Mouse (Mus musculus): ENCODE measurements around the gene Ceacam16. TPM values are rescaled to one million over a fixed set of nuclear protein-coding genes. Genes with fewer than 3 reads are reported as not detected.

Ceacam16 gene
- total RNA-seq, 1 experiment: 0.71 TPM

- no peak for TF ChIP-seq ZNF384 (IDR thresholded peaks at IDR 0.05; ENCODE audit: low read depth, low read length)
- TF ChIP-seq ZC3H11A (IDR thresholded peaks at IDR 0.05; ENCODE audit: borderline replicate concordance, low read depth, low read length): no peak
- TF ChIP-seq CHD2 (IDR thresholded peaks at IDR 0.05; ENCODE audit: low read depth, low read length): no peak
- no peak for TF ChIP-seq HCFC1 (IDR thresholded peaks at IDR 0.05; ENCODE audit: borderline replicate concordance, insufficient read depth, low read length)
- TF ChIP-seq MAFK (IDR thresholded peaks at IDR 0.05; ENCODE audit: insufficient read depth, low read depth, low read length): no peak
- Histone ChIP-seq H3K4me1 (ENCODE audit: control insufficient read depth in 2 of 2, insufficient read depth in 2 of 2, low read length in 2 of 2, poor library complexity in 1 of 2) (peaks cover 9 to 30% of the 10 kb centered on the region in 2 experiments; a peak in 3 of 4 replicates), H3K9me3 (ENCODE audit: control insufficient read depth, insufficient read depth, low read depth, low read length) (no peaks in the 10 kb centered on the region), H3K9ac (ENCODE audit: insufficient read depth, low read depth, low read length, poor library complexity, severe bottlenecking) (no peak overlapping the region), H3K4me3 (ENCODE audit: insufficient read depth in 1 of 2, low read depth in 1 of 2, low read length in 2 of 2, poor library complexity in 1 of 2, severe bottlenecking in 1 of 2) (no peak overlapping the region), H3K36me3 (ENCODE audit: control insufficient read depth, insufficient read depth, low read length, poor library complexity, severe bottlenecking) (peaks cover 9% of the 10 kb centered on the region; the same call in 1 of the 2 replicates), H3K27ac (ENCODE audit: insufficient read depth, low read depth, low read length, poor library complexity, severe bottlenecking) (peak overlapping the region; percentile 94; the same call in 1 of the 2 replicates)
- in situ Hi-C loops (cut with MboI; ENCODE audit: low sequenced_read_pairs in 2 of 2, unreplicated experiment in 2 of 2): loop anchor here in 1 of 2 experiments (10.0 kb wide), 1 partner anchor 64 kb away; the partner anchor contains the start of gene Nectin2
- DNase-seq (ENCODE audit: low read depth, low spot score): no peak
These were observed 42.7 kb downstream of the Ceacam16 start for GRCm38 (mm10) chr7:19818440-19818839.

- Histone ChIP-seq H3K9ac (ENCODE audit: insufficient read depth, low read depth, low read length, poor library complexity, severe bottlenecking) (peak overlapping the region; percentile 81), H3K4me1 (ENCODE audit: control insufficient read depth in 2 of 2, insufficient read depth in 2 of 2, low read length in 2 of 2, poor library complexity in 1 of 2) (peaks cover 9 to 31% of the 10 kb centered on the region in 2 experiments; a peak in 3 of 4 replicates), H3K4me3 (ENCODE audit: insufficient read depth in 1 of 2, low read depth in 1 of 2, low read length in 2 of 2, poor library complexity in 1 of 2, severe bottlenecking in 1 of 2) (peak overlapping the region; percentile 69 to 77), H3K36me3 (ENCODE audit: control insufficient read depth, insufficient read depth, low read length, poor library complexity, severe bottlenecking) (peaks cover 9% of the 10 kb centered on the region; the same call in 1 of the 2 replicates), H3K9me3 (ENCODE audit: control insufficient read depth, insufficient read depth, low read depth, low read length) (no peaks in the 10 kb centered on the region), H3K27ac (ENCODE audit: insufficient read depth, low read depth, low read length, poor library complexity, severe bottlenecking) (peak overlapping the region; percentile 94)
- peak; percentile 68 for DNase-seq (ENCODE audit: low read depth, low spot score)
- in situ Hi-C loops (cut with MboI; ENCODE audit: low sequenced_read_pairs in 2 of 2, unreplicated experiment in 2 of 2): loop anchor here in 1 of 2 experiments (10.0 kb wide), 1 partner anchor 63 kb away; the partner anchor contains the start of gene Nectin2
- no peak for TF ChIP-seq HCFC1 (IDR thresholded peaks at IDR 0.05; ENCODE audit: borderline replicate concordance, insufficient read depth, low read length)
- TF ChIP-seq MAFK (IDR thresholded peaks at IDR 0.05; ENCODE audit: insufficient read depth, low read depth, low read length): no peak
- no peak for TF ChIP-seq CHD2 (IDR thresholded peaks at IDR 0.05; ENCODE audit: low read depth, low read length)
- no peak for TF ChIP-seq ZC3H11A (IDR thresholded peaks at IDR 0.05; ENCODE audit: borderline replicate concordance, low read depth, low read length)
- no peak for TF ChIP-seq ZNF384 (IDR thresholded peaks at IDR 0.05; ENCODE audit: low read depth, low read length)
These were observed 43.6 kb downstream of the Ceacam16 start for GRCm38 (mm10) chr7:19817382-19818105.

GRCm38 (mm10) chr7:19816224-19816771, 44.8 kb downstream of the Ceacam16 start:
- Histone ChIP-seq H3K27ac (ENCODE audit: insufficient read depth, low read depth, low read length, poor library complexity, severe bottlenecking) (peak overlapping the region; percentile 99), H3K4me1 (ENCODE audit: control insufficient read depth in 2 of 2, insufficient read depth in 2 of 2, low read length in 2 of 2, poor library complexity in 1 of 2) (peaks cover 8 to 26% of the 10 kb centered on the region in 2 experiments; a peak in 3 of 4 replicates), H3K9ac (ENCODE audit: insufficient read depth, low read depth, low read length, poor library complexity, severe bottlenecking) (peak overlapping the region; percentile 81), H3K36me3 (ENCODE audit: control insufficient read depth, insufficient read depth, low read length, poor library complexity, severe bottlenecking) (peaks cover 11% of the 10 kb centered on the region; the same call in 1 of the 2 replicates), H3K9me3 (ENCODE audit: control insufficient read depth, insufficient read depth, low read depth, low read length) (no peaks in the 10 kb centered on the region), H3K4me3 (ENCODE audit: insufficient read depth in 1 of 2, low read depth in 1 of 2, low read length in 2 of 2, poor library complexity in 1 of 2, severe bottlenecking in 1 of 2) (peak overlapping the region; percentile 69 to 77)
- DNase-seq (ENCODE audit: low read depth, low spot score): peak; percentile 96
- in situ Hi-C loops (cut with MboI; ENCODE audit: low sequenced_read_pairs in 2 of 2, unreplicated experiment in 2 of 2): loop anchor here in 1 of 2 experiments (10.0 kb wide), 1 partner anchor 61 kb away; the partner anchor contains the start of gene Nectin2
- TF ChIP-seq CHD2 (IDR thresholded peaks at IDR 0.05; ENCODE audit: low read depth, low read length): no peak
- TF ChIP-seq ZC3H11A (IDR thresholded peaks at IDR 0.05; ENCODE audit: borderline replicate concordance, low read depth, low read length): no peak
- no peak for TF ChIP-seq ZNF384 (IDR thresholded peaks at IDR 0.05; ENCODE audit: low read depth, low read length)
- TF ChIP-seq HCFC1 (IDR thresholded peaks at IDR 0.05; ENCODE audit: borderline replicate concordance, insufficient read depth, low read length): no peak
- TF ChIP-seq MAFK (IDR thresholded peaks at IDR 0.05; ENCODE audit: insufficient read depth, low read depth, low read length): no peak

DNA sequence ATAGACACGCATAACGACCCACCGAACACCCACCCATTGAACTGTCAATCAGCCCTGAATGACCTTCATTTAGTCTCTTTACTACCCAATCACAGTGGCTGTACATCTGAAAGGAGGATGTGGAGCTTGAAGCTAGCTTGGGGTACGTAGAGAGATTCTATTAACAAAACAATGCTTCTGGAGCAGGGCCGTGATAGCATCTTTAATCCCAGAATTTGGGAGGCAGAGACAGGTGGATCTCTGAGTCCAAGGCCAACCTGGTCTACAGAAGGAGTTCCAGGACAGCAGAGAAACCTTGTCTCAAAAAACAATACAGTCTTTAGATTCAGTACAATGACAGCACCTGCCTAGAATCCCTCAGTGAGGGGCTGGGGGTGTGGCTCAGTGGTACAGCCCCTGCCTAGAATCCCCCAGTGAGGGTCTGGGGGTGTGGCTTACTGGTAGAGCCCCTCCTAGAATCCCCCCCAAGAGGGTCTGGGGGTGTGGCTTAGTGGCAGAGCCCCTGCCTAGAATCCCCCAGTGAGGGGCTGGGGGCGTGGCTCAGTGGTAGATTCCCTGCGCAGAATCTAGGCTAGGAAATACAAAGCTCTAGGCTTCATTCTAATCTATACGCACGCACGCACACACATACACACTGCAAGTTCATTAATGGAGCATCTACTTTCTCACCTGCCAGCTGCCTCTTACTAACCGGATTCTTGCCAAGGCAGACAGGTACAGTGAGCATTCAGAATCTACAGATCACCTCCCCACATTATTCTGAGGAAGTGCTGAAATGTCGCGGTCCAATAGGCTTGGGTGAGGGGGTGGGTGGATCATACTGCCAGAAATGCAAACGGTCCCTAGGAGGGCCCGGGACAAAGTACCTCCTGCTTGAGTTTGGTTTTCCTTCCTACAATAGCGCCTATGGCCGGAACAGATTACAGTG, 45.5 kb downstream of the Ceacam16 start:
- Histone ChIP-seq H3K36me3 (ENCODE audit: control insufficient read depth, insufficient read depth, low read length, poor library complexity, severe bottlenecking) (peaks cover 13% of the 10 kb centered on the region; the same call in 1 of the 2 replicates), H3K9me3 (ENCODE audit: control insufficient read depth, insufficient read depth, low read depth, low read length) (no peaks in the 10 kb centered on the region), H3K4me1 (ENCODE audit: control insufficient read depth in 2 of 2, insufficient read depth in 2 of 2, low read length in 2 of 2, poor library complexity in 1 of 2) (peaks cover 6 to 24% of the 10 kb centered on the region in 2 experiments; a peak in 3 of 4 replicates), H3K27ac (ENCODE audit: insufficient read depth, low read depth, low read length, poor library complexity, severe bottlenecking) (peak overlapping the region; percentile 99), H3K4me3 (ENCODE audit: insufficient read depth in 1 of 2, low read depth in 1 of 2, low read length in 2 of 2, poor library complexity in 1 of 2, severe bottlenecking in 1 of 2) (peak overlapping the region; percentile 69 to 77), H3K9ac (ENCODE audit: insufficient read depth, low read depth, low read length, poor library complexity, severe bottlenecking) (peak overlapping the region; percentile 75)
- peak; percentile 42 for DNase-seq (ENCODE audit: low read depth, low spot score)
- in situ Hi-C loops (cut with MboI; ENCODE audit: low sequenced_read_pairs in 2 of 2, unreplicated experiment in 2 of 2): loop anchor here in 1 of 2 experiments (10.0 kb wide), 1 partner anchor 61 kb away; the partner anchor contains the start of gene Nectin2
- no peak for TF ChIP-seq CHD2 (IDR thresholded peaks at IDR 0.05; ENCODE audit: low read depth, low read length)
- 0 out of 2 replicates have a peak, but pooled peaks have one; percentile 2 for TF ChIP-seq MAFK (IDR thresholded peaks at IDR 0.05; ENCODE audit: insufficient read depth, low read depth, low read length)

Data from ES-E14 (cell line).